Mouse (Mus musculus): ENCODE results near the gene Slc44a3. TPM values are rescaled to one million over a fixed set of nuclear protein-coding genes. Genes with fewer than 3 reads are reported as not detected.
"Not testable (repeated sequence)": the region's sequence is repeated elsewhere in the genome, so short reads cannot be mapped to it uniquely, and the experiment has no call there.

Gene Slc44a3
- polyA plus RNA-seq, 1 experiment: 0.52 TPM

- TF ChIP-seq POLR2A (IDR thresholded peaks at IDR 0.05; ENCODE audit: borderline replicate concordance, insufficient read depth, low read length) (no peak), CTCF (IDR thresholded peaks at IDR 0.05; ENCODE audit: borderline replicate concordance, insufficient read depth, low read depth, low read length) (peak; percentile 56; the same call in 1 of the 2 replicates)
- 3% methylated on average over 1 of the region's 1 CpGs for WGBS
- Histone ChIP-seq H3K27ac (ENCODE audit: insufficient read depth, low read length) (no peak overlapping the region), H3K27me3 (ENCODE audit: control insufficient read depth, insufficient read depth, low read length) (no peaks in the 10 kb centered on the region), H3K4me3 (replicated peaks; ENCODE audit: insufficient read depth, low read depth, low read length) (no peak overlapping the region), H3K4me1 (ENCODE audit: control insufficient read depth, insufficient read depth, low read length) (no peaks in the 10 kb centered on the region)
- DNase-seq: no peak
Observed at GRCm38 (mm10) chr3:121550370-121550769, 18.2 kb upstream of the Slc44a3 start.

GRCm38 (mm10) chr3:121547851-121548624 lies 15.8 kb upstream of the Slc44a3 start:
- no peak for DNase-seq
- Histone ChIP-seq H3K4me1 (ENCODE audit: control insufficient read depth, insufficient read depth, low read length) (no peaks in the 10 kb centered on the region), H3K27me3 (ENCODE audit: control insufficient read depth, insufficient read depth, low read length) (no peaks in the 10 kb centered on the region), H3K4me3 (replicated peaks; ENCODE audit: insufficient read depth, low read depth, low read length) (no peak overlapping the region), H3K27ac (ENCODE audit: insufficient read depth, low read length) (no peak overlapping the region)
- no peak for TF ChIP-seq POLR2A (IDR thresholded peaks at IDR 0.05; ENCODE audit: borderline replicate concordance, insufficient read depth, low read length)
- TF ChIP-seq CTCF (IDR thresholded peaks at IDR 0.05; ENCODE audit: borderline replicate concordance, insufficient read depth, low read depth, low read length): no peak
- 68% methylated on average over 15 of the region's 15 CpGs for WGBS

GRCm38 (mm10) chr3:121540621-121541020 lies 8.4 kb upstream of the Slc44a3 start:
- Histone ChIP-seq H3K27ac (ENCODE audit: insufficient read depth, low read length) (no peak overlapping the region), H3K4me3 (replicated peaks; ENCODE audit: insufficient read depth, low read depth, low read length) (no peak overlapping the region), H3K27me3 (ENCODE audit: control insufficient read depth, insufficient read depth, low read length) (no peaks in the 10 kb centered on the region), H3K4me1 (ENCODE audit: control insufficient read depth, insufficient read depth, low read length) (no peaks in the 10 kb centered on the region)
- no peak for DNase-seq
- TF ChIP-seq POLR2A (IDR thresholded peaks at IDR 0.05; ENCODE audit: borderline replicate concordance, insufficient read depth, low read length): no peak
- TF ChIP-seq CTCF (IDR thresholded peaks at IDR 0.05; ENCODE audit: borderline replicate concordance, insufficient read depth, low read depth, low read length): no peak
- WGBS: 81% methylated on average over 5 of the region's 5 CpGs

GRCm38 (mm10) chr3:121539871-121540431 lies 7.7 kb upstream of the Slc44a3 start:
- no peak for DNase-seq
- no peaks in the 10 kb centered on the region for H3K27me3 ChIP-seq (ENCODE audit: control insufficient read depth, insufficient read depth, low read length)
- WGBS: 24% methylated on average over 8 of the region's 8 CpGs
- no peak overlapping the region for H3K4me3 ChIP-seq (replicated peaks; ENCODE audit: insufficient read depth, low read depth, low read length)
- no peak overlapping the region for H3K27ac ChIP-seq (ENCODE audit: insufficient read depth, low read length)
- TF ChIP-seq CTCF (IDR thresholded peaks at IDR 0.05; ENCODE audit: borderline replicate concordance, insufficient read depth, low read depth, low read length): no peak; the same call in 1 of the 2 replicates
- no peak for TF ChIP-seq POLR2A (IDR thresholded peaks at IDR 0.05; ENCODE audit: borderline replicate concordance, insufficient read depth, low read length)
- H3K4me1 ChIP-seq (ENCODE audit: control insufficient read depth, insufficient read depth, low read length): no peaks in the 10 kb centered on the region

- H3K4me1 ChIP-seq (ENCODE audit: control insufficient read depth, insufficient read depth, low read length); H3K27ac ChIP-seq (ENCODE audit: insufficient read depth, low read length); H3K4me3 ChIP-seq (replicated peaks; ENCODE audit: insufficient read depth, low read depth, low read length); DNase-seq; H3K27me3 ChIP-seq (ENCODE audit: control insufficient read depth, insufficient read depth, low read length): not testable (repeated sequence)
- WGBS: 79% methylated on average over 3 of the region's 3 CpGs
Observed at GRCm38 (mm10) chr3:121538847-121539246, 6.6 kb upstream of the Slc44a3 start.

- H3K27me3 ChIP-seq (ENCODE audit: control insufficient read depth, insufficient read depth, low read length): no peaks in the 10 kb centered on the region; the same call in 1 of the 2 replicates
- TF ChIP-seq POLR2A (IDR thresholded peaks at IDR 0.05; ENCODE audit: borderline replicate concordance, insufficient read depth, low read length): no peak
- no peak for TF ChIP-seq CTCF (IDR thresholded peaks at IDR 0.05; ENCODE audit: borderline replicate concordance, insufficient read depth, low read depth, low read length)
- no peak overlapping the region for H3K4me3 ChIP-seq (replicated peaks; ENCODE audit: insufficient read depth, low read depth, low read length)
- 96% methylated on average over 3 of the region's 3 CpGs for WGBS
- H3K4me1 ChIP-seq (ENCODE audit: control insufficient read depth, insufficient read depth, low read length): no peaks in the 10 kb centered on the region
- no peak overlapping the region for H3K27ac ChIP-seq (ENCODE audit: insufficient read depth, low read length)
- DNase-seq: no peak
Observed at GRCm38 (mm10) chr3:121537996-121538395, 5.8 kb upstream of the Slc44a3 start.

GRCm38 (mm10) chr3:121536803-121537202 lies 4.6 kb upstream of the Slc44a3 start:
- no peak overlapping the region for H3K27ac ChIP-seq (ENCODE audit: insufficient read depth, low read length)
- no peaks in the 10 kb centered on the region; the same call in 1 of the 2 replicates for H3K27me3 ChIP-seq (ENCODE audit: control insufficient read depth, insufficient read depth, low read length)
- no peak for DNase-seq
- TF ChIP-seq POLR2A (IDR thresholded peaks at IDR 0.05; ENCODE audit: borderline replicate concordance, insufficient read depth, low read length) (no peak), CTCF (IDR thresholded peaks at IDR 0.05; ENCODE audit: borderline replicate concordance, insufficient read depth, low read depth, low read length) (no peak)
- no peaks in the 10 kb centered on the region for H3K4me1 ChIP-seq (ENCODE audit: control insufficient read depth, insufficient read depth, low read length)
- 86% methylated on average over 9 of the region's 9 CpGs for WGBS
- H3K4me3 ChIP-seq (replicated peaks; ENCODE audit: insufficient read depth, low read depth, low read length): no peak overlapping the region
